Mouse (Mus musculus): ENCODE data around the gene Klf3.

Gene Klf3

GRCm38 (mm10) chr5:64835295-64835694 lies 32.1 kb downstream of the Klf3 start:
- no peak for DNase-seq (ENCODE audit: low spot score)

DNA sequence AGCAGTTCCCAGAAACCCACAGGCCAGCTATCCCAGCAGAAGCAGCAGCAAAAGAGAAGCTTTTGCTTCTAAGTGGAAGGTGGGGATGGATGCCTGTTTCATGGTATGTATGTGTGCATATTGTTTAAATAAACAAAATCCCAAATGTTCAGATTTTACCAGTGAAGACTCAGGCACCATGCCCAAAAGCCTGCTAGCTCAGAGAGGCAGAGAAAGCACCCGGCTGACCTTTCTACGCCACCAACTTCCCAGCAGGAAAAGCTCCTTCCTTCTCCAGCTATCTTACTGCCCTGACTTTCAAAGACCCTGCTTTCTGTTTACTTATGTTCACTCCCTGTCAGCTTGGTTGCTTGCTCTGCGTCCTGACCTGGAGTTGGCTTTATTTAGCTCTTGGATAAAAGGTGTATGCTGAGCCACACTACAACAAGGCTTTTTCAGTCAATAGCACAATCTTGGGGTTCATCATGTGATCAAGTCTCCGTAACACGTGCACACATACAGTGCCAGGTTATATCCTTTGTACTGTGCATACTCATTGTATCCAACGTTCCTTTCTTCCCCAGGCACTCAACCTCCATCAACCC lies 35.9 kb downstream of the Klf3 start:
- DNase-seq (ENCODE audit: low spot score), result no peak

- no peak for DNase-seq (ENCODE audit: low spot score)
These were observed 36.9 kb downstream of the Klf3 start for GRCm38 (mm10) chr5:64840087-64840486.

DNA sequence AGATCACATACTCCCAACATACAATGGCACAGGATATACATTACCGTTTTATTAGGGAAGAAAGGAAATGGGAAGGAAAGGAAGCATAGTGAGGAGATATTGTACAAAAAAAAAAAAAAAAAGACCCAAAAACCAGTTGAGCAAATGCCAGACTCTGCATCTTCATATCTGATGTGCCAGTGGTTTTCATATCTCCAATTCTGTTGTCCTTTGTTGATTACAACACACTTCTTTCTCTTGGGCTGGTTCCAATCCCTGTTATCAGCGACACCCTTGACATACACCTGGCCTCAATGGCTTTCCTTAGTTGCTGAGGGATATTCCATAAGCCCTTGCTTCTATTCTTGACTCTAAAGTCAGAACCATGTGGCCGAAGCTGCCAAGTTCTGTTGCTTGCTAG lies 41.4 kb downstream of the Klf3 start:
- no peak for DNase-seq (ENCODE audit: low spot score)

DNA sequence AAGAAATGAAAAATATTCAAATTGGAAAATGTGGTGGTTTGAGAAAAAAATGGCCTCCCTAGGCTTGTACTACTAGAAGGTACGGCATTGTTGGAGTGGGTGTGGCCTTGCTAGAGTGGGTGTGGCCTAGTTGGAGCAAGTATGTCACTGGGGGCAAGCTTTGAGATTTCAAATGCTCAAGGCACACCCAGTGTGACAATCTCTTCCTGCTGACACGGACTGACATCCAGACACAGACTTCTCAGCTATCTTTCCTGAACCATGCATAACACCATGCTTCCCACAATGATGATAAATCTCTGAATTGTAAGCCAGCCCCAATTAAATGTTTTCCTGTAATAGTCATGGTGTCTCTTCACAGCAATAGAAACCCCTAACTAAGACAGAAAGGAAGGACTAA lies 44.1 kb downstream of the Klf3 start:
- no peak for DNase-seq (ENCODE audit: low spot score)

GRCm38 (mm10) chr5:64849892-64850291 lies 46.7 kb downstream of the Klf3 start:
- DNase-seq (ENCODE audit: low spot score), result no peak

GRCm38 (mm10) chr5:64852656-64853398 lies 49.6 kb downstream of the Klf3 start:
- DNase-seq (ENCODE audit: low spot score), result no peak

GRCm38 (mm10) chr5:64853421-64853820 lies 50.2 kb downstream of the Klf3 start:
- no peak for DNase-seq (ENCODE audit: low spot score)

DNA sequence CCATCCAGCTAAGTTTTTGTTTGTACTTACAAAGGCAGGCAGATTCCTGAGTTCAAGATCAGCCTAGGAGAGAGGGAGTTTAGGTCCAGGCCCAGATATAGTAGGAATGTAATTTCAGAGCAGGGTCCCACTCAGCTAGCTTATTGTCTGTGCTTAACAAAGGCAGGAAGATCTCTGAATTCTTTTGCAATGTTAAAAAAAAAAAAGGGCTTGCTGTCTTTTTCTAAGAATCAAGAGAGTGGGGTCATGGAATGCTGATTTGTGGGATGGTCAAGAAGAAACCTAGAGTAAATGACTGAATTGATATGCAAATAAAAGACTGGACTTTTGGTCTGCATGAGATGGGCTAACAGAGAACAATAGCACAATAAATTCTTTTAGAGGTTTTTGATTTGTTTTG lies 52.0 kb downstream of the Klf3 start:
- DNase-seq (ENCODE audit: low spot score), result no peak

- DNase-seq (ENCODE audit: low spot score), result peak; percentile 31
These were observed 57.8 kb downstream of the Klf3 start for GRCm38 (mm10) chr5:64860900-64861470.

GRCm38 (mm10) chr5:64861471-64862199 lies 58.4 kb downstream of the Klf3 start:
- DNase-seq (ENCODE audit: low spot score), result no peak

DNA sequence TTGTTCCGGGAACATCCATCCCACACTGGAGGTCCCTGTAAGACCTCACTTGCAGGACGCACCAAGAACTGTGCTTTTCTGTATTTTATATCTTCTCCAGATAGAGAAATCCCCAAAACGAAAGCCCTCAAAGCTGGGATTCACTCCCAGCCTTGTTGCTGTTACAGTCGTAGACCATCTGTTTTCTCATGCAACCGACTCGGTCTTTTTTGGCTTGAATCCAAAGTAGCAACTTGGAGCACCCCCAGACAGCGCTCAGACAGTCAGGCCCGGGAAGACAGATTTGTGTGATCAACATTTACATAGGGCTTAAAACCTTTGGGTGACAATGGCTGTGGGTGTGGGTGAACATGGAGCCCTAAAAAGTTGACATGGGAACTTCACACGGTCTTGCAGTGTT lies 59.1 kb downstream of the Klf3 start:
- no peak for DNase-seq (ENCODE audit: low spot score)

DNA sequence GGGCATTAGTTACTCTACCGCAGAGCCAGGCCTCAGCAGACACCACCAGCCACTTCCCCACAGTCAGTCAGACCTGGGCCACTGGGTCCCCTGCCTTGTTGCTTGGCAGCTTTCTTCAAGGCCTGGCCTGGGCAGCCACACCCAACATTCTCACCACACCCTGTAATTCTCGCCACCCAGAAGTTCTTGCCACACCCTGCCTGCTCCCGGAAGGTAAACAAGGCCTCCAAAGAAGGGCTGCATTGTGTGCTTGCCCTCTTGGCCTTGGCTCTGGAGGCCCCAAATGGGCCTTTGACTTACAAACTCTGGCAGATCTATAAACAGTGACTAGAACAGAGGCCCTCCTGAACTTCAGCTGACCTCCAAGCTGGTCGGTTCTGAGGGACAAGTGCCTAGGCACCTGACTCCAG lies 61.5 kb downstream of the Klf3 start:
- DNase-seq (ENCODE audit: low spot score), result no peak

DNA sequence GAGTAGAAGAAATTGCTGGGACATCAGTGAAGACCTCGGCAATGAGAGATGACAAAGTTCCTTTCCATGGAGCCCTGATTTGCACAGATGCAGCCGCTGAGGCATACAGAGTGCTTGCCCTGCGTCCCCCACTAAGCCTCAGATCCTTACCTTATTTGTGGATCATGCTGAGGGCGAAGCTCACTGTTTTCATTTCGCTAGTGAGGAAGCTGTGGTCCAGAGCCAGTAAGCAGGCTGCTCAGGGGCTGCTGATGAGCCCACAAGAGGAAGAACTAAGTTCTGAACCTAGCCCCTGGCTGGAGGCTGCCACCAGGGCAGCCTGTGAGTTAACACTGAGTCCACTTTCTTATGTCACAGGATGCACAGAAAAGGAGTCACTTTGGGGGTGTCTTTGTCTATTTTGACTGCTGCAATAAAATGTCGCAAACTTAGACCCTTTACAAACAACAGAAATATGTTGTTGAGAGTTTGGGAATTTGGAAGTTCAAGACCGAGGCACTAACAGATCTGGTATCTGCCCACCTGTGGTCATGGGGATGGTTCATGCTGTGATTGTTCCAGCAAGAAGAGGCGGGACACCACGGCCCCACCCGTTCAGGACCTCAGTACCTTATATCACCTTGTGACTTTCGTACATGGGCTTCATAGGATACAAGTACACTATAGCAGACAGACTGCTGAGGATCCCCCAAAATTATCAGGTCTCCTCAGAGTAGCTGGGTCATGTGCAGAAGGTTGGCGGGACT lies 62.2 kb downstream of the Klf3 start:
- no peak for DNase-seq (ENCODE audit: low spot score)

- DNase-seq (ENCODE audit: low spot score), result peak; percentile 67
These were observed 63.3 kb downstream of the Klf3 start for GRCm38 (mm10) chr5:64866331-64867050.

GRCm38 (mm10) chr5:64867124-64867523 lies 63.9 kb downstream of the Klf3 start:
- DNase-seq (ENCODE audit: low spot score), result no peak

GRCm38 (mm10) chr5:64867551-64867950 lies 64.4 kb downstream of the Klf3 start:
- no peak for DNase-seq (ENCODE audit: low spot score)

- no peak for DNase-seq (ENCODE audit: low spot score)
These were observed 73.1 kb downstream of the Klf3 start for GRCm38 (mm10) chr5:64876086-64876830.

DNA sequence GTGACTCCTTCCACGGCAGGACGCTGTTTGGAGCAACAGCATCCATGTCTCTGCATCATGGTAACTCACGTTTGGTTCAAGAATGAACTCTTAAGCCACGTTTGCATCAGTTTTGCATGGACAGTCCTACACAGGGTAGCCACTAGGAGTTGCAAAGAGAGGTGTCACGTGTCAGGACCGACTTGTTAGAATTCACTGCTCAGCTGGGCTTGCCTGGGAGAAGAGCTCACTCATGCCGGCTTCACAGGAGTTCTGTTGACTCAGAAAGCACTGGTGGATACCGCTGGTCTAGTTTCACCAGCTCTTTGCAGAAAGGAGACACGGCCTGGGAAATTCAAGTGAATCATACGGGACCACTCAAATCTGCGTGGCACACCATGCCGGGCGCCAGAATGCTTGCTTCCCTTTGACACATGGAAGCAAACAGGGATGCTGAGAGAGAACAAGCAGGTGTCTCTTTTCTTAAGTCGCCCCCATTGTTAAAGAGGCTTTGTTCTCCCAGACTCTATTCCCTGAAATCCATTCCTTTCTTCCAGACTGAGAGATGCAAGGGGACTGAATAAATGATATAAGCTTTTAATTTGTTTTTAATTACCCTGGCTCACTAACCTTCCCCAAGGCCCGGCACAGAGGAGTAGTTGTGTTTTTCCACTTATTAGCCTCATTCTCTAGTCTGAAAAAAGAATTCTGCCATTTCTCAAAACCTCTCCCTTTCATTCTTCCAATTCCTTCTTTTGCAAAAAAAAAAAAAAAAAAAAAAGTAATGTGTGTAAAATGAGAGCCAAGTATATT lies 74.2 kb downstream of the Klf3 start:
- DNase-seq (ENCODE audit: low spot score), result no peak

DNA sequence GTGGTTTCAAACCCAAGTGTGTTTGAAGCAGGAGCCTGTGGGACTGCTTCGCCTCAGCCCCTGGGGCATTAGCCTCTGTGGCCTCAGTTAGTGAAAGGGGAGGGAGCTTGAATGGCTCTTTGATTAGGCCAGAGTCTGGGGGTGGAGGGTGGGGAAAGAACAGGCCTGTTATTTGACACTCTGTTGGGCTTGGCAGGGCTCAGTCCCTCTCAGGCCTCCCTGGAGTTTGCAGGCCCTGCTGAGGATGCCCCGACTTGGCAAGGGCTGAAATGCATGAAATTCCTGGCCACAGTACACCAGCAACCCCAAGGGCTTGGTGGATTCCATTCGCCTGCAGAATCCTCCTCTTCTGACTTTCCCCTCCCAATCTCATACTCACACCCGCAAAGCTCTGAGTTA lies 74.8 kb downstream of the Klf3 start:
- peak; percentile 47 for DNase-seq (ENCODE audit: low spot score)
